Mouse (Mus musculus) embryonic fibroblast, embryonic 13.5 days (primary cell): ENCODE measurements around the gene Slc35e4. TPM values are rescaled to one million over a fixed set of nuclear protein-coding genes. Genes with fewer than 3 reads are reported as not detected.
"Not testable (repeated sequence)": the region's sequence is repeated elsewhere in the genome, so short reads cannot be mapped to it uniquely, and the experiment has no call there.

Source experiments
- H3K27ac ChIP-seq: 2 replicates; pipeline ENCODE4 v1.5.1; 2012; ENCODE audit warnings: low read length, control low read depth, inconsistent platforms; ENCODE audit not compliant: insufficient read depth
- H3K4me1 ChIP-seq: 2 replicates; pipeline ENCODE4 v1.6.1; 2011; ENCODE audit warnings: low read length; ENCODE audit not compliant: control insufficient read depth, insufficient read depth
- H3K4me3 ChIP-seq: 2 replicates; pipeline ENCODE4 v1.5.1; 2011; ENCODE audit warnings: mild to moderate bottlenecking, control low read depth, low read length; ENCODE audit not compliant: insufficient read depth
- CTCF ChIP-seq: IDR thresholded peaks from 2 replicates; pipeline ENCODE4 v1.5.1; 2011; ENCODE audit warnings: mild to moderate bottlenecking, control low read depth, low read length, moderate library complexity, borderline replicate concordance; ENCODE audit not compliant: insufficient read depth
- POLR2A ChIP-seq: IDR thresholded peaks from 2 replicates; pipeline ENCODE4 v1.6.1; 2011; ENCODE audit warnings: low read depth, mild to moderate bottlenecking, control low read depth, low read length, moderate library complexity
- polyA plus RNA-seq: library from polyadenylated mRNA; stranded (reverse); fragments of >200 nt; gene quantifications from 2 replicates; pipeline ENCODE4 v1.2.4, GENCODE M21; 2011; ENCODE audit warnings: low read depth; ENCODE audit not compliant: missing spikeins, insufficient read length

The Slc35e4 gene
- polyA plus RNA-seq, 1 experiment: 12.0 TPM

DNA sequence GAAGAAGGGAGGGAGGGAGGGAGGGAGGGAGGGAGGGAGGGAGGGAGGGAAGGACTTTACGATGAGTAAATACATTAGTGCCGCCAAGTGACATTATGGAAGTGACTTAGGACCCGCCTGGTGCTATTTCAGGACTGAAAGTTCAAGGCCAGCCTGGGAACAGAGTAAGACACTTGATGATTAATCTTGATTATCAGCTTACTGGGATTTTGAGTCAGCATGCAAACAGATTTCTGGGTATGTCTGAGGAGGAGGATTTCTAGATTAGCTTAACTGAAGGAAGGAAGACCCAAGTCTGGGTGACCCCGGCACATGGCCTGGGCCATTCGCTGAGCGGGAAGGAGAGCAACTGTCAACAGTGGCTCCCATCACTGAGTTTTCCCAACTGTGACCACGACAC lies 6.0 kb upstream of the Slc35e4 start:
- H3K27ac ChIP-seq: no peak overlapping the region
- 0 out of 2 replicates have a peak, but pooled peaks cover 3% of the 10 kb centered on the region for H3K4me1 ChIP-seq
- no peak overlapping the region for H3K4me3 ChIP-seq
- TF ChIP-seq POLR2A (no peak), CTCF (no peak)

DNA sequence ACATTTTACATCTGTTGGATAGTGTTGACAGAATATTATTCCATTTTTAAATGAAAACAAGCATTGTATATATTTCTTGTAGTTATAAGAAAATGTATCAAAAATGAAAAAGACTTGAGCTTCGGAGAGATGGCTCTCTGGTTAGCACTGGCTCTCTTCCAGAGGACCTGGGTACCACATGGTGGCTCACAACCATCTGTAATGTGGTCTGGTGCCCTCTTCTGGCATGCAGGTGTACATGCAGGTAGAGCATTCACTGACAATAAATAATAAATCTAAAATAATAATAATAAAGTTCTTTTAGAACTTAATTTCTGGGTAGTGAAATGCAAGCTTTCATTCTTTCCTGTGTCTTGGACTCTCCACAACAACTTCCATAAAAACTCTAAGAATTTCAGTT lies 4.3 kb upstream of the Slc35e4 start:
- Histone ChIP-seq H3K4me3 (no peak overlapping the region), H3K27ac (no peak overlapping the region), H3K4me1 (0 out of 2 replicates have a peak, but pooled peaks cover 3% of the 10 kb centered on the region)
- no peak for TF ChIP-seq POLR2A
- TF ChIP-seq CTCF: peak; percentile 44; the same call in 1 of the 2 replicates

DNA sequence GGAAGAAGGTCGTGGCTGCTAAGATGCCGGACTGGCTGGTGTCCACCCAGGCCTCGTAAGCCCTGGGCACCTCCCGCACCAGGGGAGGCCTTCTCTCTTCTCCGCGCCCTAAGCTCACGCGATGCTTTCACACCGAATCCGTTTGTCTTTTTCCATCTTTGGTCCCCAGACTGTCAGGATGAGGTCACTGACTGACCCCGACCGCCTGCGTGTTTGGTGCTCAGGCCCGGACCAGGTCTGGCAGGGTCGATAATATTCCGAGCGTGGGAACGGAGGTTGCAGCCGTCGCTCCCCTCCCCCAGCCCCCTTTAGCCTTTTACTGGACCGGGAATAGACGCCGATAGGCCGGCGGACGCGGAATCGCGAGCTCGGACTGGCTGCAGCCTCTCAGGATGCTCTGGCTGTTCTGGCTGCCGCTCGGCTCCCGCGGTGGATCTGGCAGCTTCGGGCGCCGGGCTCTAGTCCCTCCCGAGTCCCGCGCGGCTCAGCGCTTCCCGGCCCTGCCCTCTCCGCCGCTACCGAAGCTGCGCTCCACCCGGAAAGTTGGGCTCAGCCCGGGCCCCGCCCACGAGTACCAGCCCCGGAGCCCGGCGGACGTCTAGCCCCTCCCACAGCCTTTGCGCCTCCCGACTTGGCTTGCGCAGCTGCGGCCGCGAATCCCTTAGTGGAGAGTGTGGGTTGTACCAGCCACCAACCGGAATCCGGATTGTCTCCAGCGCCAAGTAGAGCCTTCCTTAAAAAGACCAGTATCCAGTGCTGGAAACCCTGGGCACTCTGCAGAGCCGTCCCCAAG lies 952 bp downstream of the Slc35e4 start:
- Histone ChIP-seq H3K4me1 (0 out of 2 replicates have a peak, but pooled peaks cover 8% of the 10 kb centered on the region), H3K27ac (peak overlapping the region; percentile 96), H3K4me3 (peak overlapping the region; percentile 65)
- TF ChIP-seq POLR2A: peak; percentile 54
- no peak for TF ChIP-seq CTCF

DNA sequence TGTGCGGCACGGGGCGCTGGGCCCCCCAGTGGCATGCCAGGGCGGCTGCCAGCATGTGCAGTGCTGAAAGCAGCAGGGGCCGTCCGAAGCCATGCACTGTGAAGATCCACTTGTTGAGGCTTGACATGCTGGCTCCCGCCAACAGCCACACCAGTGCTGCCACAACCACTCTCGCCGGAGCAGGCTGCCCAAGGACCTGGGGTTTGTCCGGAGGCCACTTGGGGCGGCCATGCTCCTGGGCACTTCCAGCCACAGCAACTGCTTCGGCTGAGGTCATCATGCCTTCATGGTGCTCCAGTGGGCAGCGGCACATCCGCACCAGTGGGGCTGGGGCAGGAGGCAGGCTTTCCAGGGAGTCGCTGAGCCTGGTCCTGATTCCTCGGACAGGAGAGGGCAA lies 1.6 kb downstream of the Slc35e4 start:
- Histone ChIP-seq H3K27ac (peak overlapping the region; percentile 79), H3K4me3 (peak overlapping the region; percentile 65), H3K4me1 (0 out of 2 replicates have a peak, but pooled peaks cover 8% of the 10 kb centered on the region)
- TF ChIP-seq CTCF (no peak), POLR2A (no peak)

DNA sequence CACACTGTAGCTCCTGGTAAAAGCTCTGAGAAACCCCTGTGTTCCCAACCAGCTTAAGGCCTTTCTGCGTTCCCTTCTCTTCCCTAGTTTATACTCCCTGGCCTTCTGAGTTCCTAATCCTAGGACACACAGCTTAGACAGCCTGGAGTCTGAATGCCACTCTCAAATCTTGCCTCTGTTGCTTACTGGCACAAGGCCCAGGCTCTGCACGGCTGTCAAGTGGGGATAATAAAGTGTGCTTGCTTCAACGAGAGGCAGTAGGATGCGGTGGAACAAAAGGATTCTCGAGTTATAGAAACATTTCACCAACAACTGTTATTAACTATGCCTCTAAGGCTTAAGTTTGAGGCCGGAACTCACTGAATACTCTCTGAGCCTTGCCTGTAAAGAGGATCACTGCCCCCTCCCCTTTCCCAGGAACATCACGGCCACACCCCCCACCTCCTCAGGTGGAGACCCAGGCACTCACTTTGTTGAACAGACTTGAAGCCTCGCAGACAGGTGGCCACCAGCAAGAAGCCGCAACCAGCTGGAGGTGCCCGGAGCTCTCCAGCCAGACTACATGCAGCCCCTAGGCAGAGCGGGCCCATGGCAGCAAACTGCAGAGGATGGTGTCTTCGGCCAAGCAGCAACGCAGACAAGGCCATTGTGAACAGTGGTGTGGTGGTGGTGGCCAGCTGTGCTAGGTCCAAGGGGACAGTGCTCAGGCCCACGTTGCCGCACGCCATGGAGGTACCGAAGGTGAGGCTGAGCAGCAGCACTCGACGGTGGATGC lies 2.2 kb downstream of the Slc35e4 start:
- no peak for TF ChIP-seq POLR2A
- TF ChIP-seq CTCF: 0 out of 2 replicates have a peak, but pooled peaks have one; percentile 17
- Histone ChIP-seq H3K4me3 (peak overlapping the region; percentile 65), H3K4me1 (0 out of 2 replicates have a peak, but pooled peaks cover 8% of the 10 kb centered on the region), H3K27ac (peak overlapping the region; percentile 79; the same call in 1 of the 2 replicates)

DNA sequence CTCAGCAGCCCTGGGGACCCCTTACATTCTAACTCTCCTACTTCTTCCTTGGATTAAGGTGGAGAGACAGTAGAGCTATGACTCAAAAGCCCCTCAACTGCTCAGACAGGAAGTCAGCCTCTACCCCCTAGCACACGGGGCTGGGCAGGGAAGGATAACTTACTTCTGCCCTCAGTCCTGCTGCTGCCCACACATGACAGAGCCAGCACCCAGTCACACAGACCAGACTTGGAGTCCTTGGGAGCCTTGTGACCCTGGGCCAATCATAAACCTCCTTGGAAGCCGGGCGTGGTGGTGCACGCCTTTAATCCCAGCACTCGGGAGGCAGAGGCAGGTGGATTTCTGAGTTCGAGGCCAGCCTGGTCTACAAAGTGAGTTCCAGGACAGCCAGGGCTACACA lies 3.0 kb downstream of the Slc35e4 start:
- H3K4me3 ChIP-seq: peak overlapping the region; percentile 65
- H3K27ac ChIP-seq: peak overlapping the region; percentile 23; the same call in 1 of the 2 replicates
- H3K4me1 ChIP-seq: not testable (repeated sequence)

DNA sequence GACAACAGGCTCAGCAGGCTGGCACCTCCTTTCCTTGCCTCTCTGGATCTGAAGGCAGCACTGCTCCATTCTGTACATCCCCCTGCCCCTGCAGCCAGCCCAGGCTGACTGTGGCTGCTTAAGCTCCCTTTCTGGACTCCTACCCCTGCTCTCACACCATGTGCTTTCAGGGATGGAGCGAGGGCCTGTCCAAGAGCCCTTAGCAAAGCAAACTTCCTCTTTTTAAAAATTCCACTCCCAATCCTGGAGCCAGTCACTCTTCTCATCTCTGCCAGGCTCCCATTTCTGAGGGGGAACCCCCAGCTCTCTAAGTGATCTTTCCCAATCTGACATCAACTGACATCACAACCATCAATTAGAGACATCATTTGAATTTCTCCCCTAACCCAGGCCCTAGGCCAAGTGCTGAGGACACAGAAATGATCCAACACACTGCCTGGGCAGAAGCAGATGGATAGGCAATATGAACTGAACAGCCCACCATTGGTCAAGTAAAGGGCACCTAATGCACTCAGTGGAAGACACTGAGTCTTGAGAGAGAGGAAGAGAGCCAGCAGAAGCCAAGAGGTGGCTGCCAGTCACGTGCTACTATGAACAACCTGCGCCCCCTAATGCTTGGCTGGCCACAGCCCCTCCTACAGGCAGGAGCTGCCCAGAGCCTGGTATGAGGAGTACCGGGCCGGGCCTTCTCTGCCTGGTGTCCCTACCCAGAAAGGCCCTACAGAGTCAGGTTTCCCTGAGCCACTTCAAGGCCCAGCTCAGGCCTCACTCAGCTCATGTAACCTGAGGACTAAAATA lies 3.8 kb downstream of the Slc35e4 start:
- peak overlapping the region; percentile 23; the same call in 1 of the 2 replicates for H3K27ac ChIP-seq
- peak overlapping the region; percentile 65 for H3K4me3 ChIP-seq
- 0 out of 2 replicates have a peak, but pooled peaks cover 6% of the 10 kb centered on the region for H3K4me1 ChIP-seq
- TF ChIP-seq POLR2A: no peak
- 0 out of 2 replicates have a peak, but pooled peaks have one; percentile 6 for TF ChIP-seq CTCF

DNA sequence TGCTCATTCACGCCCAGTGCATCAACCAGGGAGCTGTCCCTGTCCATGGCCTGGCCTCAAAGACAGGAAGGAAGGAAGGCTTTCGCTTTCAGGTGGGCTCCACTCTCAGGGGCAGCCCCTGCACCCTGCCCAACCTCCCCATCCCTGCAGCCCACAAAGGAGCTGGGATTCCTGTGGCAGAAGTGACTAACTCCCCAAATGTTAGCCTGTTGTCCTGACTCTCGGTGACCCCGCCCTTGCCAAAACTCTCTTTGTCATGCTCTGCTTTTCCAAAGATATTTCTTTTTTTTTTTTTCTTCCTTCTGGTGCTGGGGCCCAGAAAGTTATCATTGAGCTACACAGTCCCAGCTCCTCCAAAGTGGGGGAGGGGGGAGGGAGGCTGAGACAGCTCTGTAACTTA lies 5.2 kb downstream of the Slc35e4 start:
- H3K27ac ChIP-seq: peak overlapping the region; percentile 38
- 0 out of 2 replicates have a peak, but pooled peaks cover 4% of the 10 kb centered on the region for H3K4me1 ChIP-seq
- TF ChIP-seq POLR2A (no peak), CTCF (no peak)
- H3K4me3 ChIP-seq: no peak overlapping the region

DNA sequence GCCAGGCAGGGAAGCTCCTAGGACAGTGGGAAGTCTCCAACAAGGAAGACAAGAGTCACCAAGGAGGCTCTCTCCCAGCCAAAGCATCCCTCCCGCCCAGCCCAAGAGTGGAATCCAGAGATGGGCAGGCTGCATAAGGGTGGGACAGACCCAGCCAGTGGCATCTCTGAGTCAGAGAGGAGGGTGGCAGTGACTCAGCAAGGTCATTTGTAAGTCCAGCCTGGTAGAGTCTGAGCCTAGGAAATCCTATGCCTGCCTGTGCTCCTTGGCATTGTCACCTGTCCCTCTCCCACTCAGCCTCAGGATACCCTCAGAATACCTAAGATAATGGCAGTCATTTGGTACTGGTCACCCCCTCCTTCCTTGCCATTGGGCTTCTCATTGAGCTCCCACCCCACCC lies 9.0 kb downstream of the Slc35e4 start:
- H3K27ac ChIP-seq: no peak overlapping the region
- no peak overlapping the region for H3K4me3 ChIP-seq
- TF ChIP-seq POLR2A (no peak), CTCF (no peak)
- 0 out of 2 replicates have a peak, but pooled peaks cover 4% of the 10 kb centered on the region for H3K4me1 ChIP-seq

DNA sequence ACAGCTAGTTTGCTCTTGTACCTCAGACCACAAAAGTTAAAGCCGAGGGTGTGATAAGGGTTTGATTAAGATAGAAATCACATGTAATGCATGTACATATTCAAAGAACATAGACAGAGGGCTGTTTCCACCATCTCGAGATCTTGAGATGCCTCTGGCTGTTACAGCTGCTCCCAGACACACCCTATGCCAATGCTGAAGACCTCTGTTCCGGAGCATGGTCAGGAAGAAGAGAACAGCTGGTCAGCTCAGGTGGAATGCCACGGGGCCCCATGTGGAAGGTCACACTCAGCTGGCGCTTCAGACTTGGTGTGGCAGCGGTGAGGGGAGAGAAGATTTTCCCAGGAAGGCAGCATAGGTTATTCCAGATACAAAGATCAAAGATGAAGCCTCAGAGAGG lies 9.8 kb downstream of the Slc35e4 start:
- H3K27ac ChIP-seq: no peak overlapping the region
- 0 out of 2 replicates have a peak, but pooled peaks cover 2% of the 10 kb centered on the region for H3K4me1 ChIP-seq
- no peak overlapping the region for H3K4me3 ChIP-seq
- TF ChIP-seq POLR2A (no peak), CTCF (no peak)
